Mouse (Mus musculus) lung, postnatal 14 days (tissue): ENCODE results near the gene Elmo1.
"Not testable (repeated sequence)": the region's sequence is repeated elsewhere in the genome, so short reads cannot be mapped to it uniquely, and the experiment has no call there.

Experiments used
- DNase-seq: peaks from one replicate; pipeline ENCODE4 v3.0.0; 2021

Elmo1 gene

GRCm38 (mm10) chr13:20555853-20556452, 465.6 kb downstream of the Elmo1 start:
- no peak for DNase-seq

GRCm38 (mm10) chr13:20556739-20557138, 466.3 kb downstream of the Elmo1 start:
- no peak for DNase-seq

- DNase-seq = no peak
Observed at GRCm38 (mm10) chr13:20557156-20557555, 466.8 kb downstream of the Elmo1 start.

GRCm38 (mm10) chr13:20558376-20558775, 468.0 kb downstream of the Elmo1 start:
- no peak for DNase-seq

GRCm38 (mm10) chr13:20564414-20564813, 474.0 kb downstream of the Elmo1 start:
- DNase-seq = no peak

- no peak for DNase-seq
Observed at GRCm38 (mm10) chr13:20575186-20575585, 484.8 kb downstream of the Elmo1 start.

- no peak for DNase-seq
Observed at GRCm38 (mm10) chr13:20585868-20586267, 495.5 kb downstream of the Elmo1 start.

GRCm38 (mm10) chr13:20586462-20586861, 496.1 kb downstream of the Elmo1 start:
- no peak for DNase-seq

- no peak for DNase-seq
Observed at GRCm38 (mm10) chr13:20590983-20591382, 500.6 kb downstream of the Elmo1 start.

- DNase-seq = no peak
Observed at GRCm38 (mm10) chr13:20597307-20597706, 506.9 kb downstream of the Elmo1 start.

- DNase-seq = no peak
Observed at GRCm38 (mm10) chr13:20598618-20599017, 508.2 kb downstream of the Elmo1 start.

GRCm38 (mm10) chr13:20600246-20600645, 509.9 kb downstream of the Elmo1 start:
- no peak for DNase-seq

- no peak for DNase-seq
Observed at GRCm38 (mm10) chr13:20601421-20601820, 511.0 kb downstream of the Elmo1 start.

- DNase-seq = no peak
Observed at GRCm38 (mm10) chr13:20606891-20607290, 516.5 kb downstream of the Elmo1 start.

GRCm38 (mm10) chr13:20609003-20609688, 518.8 kb downstream of the Elmo1 start:
- no peak for DNase-seq

GRCm38 (mm10) chr13:20615596-20616469, 525.4 kb downstream of the Elmo1 start:
- no peak for DNase-seq

- DNase-seq = no peak
Observed at GRCm38 (mm10) chr13:20619946-20620345, 529.5 kb downstream of the Elmo1 start.

GRCm38 (mm10) chr13:20623071-20623850, 532.9 kb downstream of the Elmo1 start:
- no peak for DNase-seq

GRCm38 (mm10) chr13:20627796-20628195, 537.4 kb downstream of the Elmo1 start:
- no peak for DNase-seq

- no peak for DNase-seq
Observed at GRCm38 (mm10) chr13:20632477-20632876, 542.1 kb downstream of the Elmo1 start.

- not testable (repeated sequence) for DNase-seq
Observed at GRCm38 (mm10) chr13:20634679-20635078, 544.3 kb downstream of the Elmo1 start.

- DNase-seq = no peak
Observed at GRCm38 (mm10) chr13:20635646-20636045, 545.2 kb downstream of the Elmo1 start.
